Mouse (Mus musculus) B cell, adult 62 days (primary cell): ENCODE results near the gene Gnat2. TPM values are rescaled to one million over a fixed set of nuclear protein-coding genes. Genes with fewer than 3 reads are reported as not detected.

ENCODE experiments used
- total RNA-seq: library from RNA; stranded (reverse); gene quantifications from 4 replicates; pipeline ENCODE4 v1.2.4, GENCODE M21; 2023

Gene Gnat2
- total RNA-seq, result 0.51 to 0.72 TPM in 2 of 4 replicates, not detected in the others

GRCm38 (mm10) chr3:108092536-108093115, at the start of gene Gnat2:
Gene Gnat2, plus strand, starts transcription at chr3:108092789.

GRCm38 (mm10) chr3:108044394-108045140, 48.0 kb upstream of the Gnat2 start, which contains the start of gene Gstm4:
Gene Gstm4, minus strand, starts transcription at chr3:108044894.

DNA sequence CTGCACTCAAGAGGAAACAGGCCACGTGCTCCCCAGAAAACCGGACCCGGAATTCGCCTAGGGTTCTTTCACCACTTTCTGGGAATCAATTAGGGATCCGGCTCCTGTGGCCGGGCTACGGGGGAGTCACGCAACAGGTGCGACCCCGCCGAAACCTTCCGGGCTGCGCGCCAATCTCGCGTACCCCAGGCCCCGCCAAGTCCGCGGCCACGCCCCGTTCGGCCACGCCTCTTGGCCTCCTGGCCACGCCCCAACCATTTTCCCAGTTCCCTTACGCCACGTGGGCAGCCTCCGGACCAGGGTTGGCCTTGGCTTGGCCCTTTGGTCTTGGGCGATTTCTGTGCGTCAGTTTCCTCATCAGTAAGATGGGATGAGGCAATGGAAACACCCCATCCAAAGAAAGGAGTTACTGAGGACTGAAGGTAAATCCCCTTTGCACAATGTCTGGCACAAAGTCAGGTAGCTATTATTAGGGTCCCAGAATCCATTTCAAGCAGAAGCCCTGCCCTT, 6.1 kb upstream of the Gnat2 start, which contains the start of gene Ampd2:
Gene Ampd2, minus strand, starts transcription at position 182 of the 510 bp plus-strand sequence.

GRCm38 (mm10) chr3:108145534-108146445, 53.2 kb downstream of the Gnat2 start, which contains the start of gene Gnai3:
Gene Gnai3, minus strand, starts transcription at chr3:108146146.

Other genes starting within 250 kb of the Gnat2 start
- gene Eps8l3, start 215.6 kb upstream of the Gnat2 start, total RNA-seq, result not detected in 4 replicates
- gene Gstm5, start 197.0 kb upstream of the Gnat2 start, total RNA-seq, result not detected in 4 replicates
- 2.2 to 5.0 TPM (median 3.5 TPM) in 4 replicates for gene Gstm7, start 161.0 kb upstream of the Gnat2 start, total RNA-seq
- gene Gstm6, start 149.0 kb upstream of the Gnat2 start, total RNA-seq, result not detected in 4 replicates
- not detected in 4 replicates for gene Gstm3, start 123.5 kb upstream of the Gnat2 start, total RNA-seq
- not detected in 4 replicates for gene Gstm2, start 106.3 kb upstream of the Gnat2 start, total RNA-seq
- gene Gstm1, start 74.8 kb upstream of the Gnat2 start, total RNA-seq, result 10.8 to 17.9 TPM (median 14.0 TPM) in 4 replicates
- gene Gstm4, start 47.9 kb upstream of the Gnat2 start, total RNA-seq, result 3.1 to 6.2 TPM (median 3.8 TPM) in 4 replicates
- gene Ampd2, start 6.1 kb upstream of the Gnat2 start, total RNA-seq, result 21.9 to 28.4 TPM (median 26.9 TPM) in 4 replicates
- 65.9 to 72.0 TPM (median 67.8 TPM) in 4 replicates for gene Gnai3, start 53.4 kb downstream of the Gnat2 start, total RNA-seq
- gene Gpr61, start 62.1 kb downstream of the Gnat2 start, total RNA-seq, result not detected in 4 replicates
- gene Amigo1, start 93.5 kb downstream of the Gnat2 start, total RNA-seq, result 1.8 to 2.7 TPM (median 1.9 TPM) in 4 replicates
- 27.9 to 29.8 TPM (median 28.9 TPM) in 4 replicates for gene Cyb561d1, start 108.4 kb downstream of the Gnat2 start, total RNA-seq
- 35.2 to 39.3 TPM (median 36.6 TPM) in 4 replicates for gene Atxn7l2, start 118.1 kb downstream of the Gnat2 start, total RNA-seq
- not detected in 4 replicates for gene Sypl2, start 133.9 kb downstream of the Gnat2 start, total RNA-seq
- 34.7 to 42.4 TPM (median 36.7 TPM) in 4 replicates for gene Psma5, start 164.1 kb downstream of the Gnat2 start, total RNA-seq
- gene Sort1, start 191.3 kb downstream of the Gnat2 start, total RNA-seq, result 0.54 to 0.67 TPM (median 0.60 TPM) in 4 replicates